Mouse (Mus musculus) erythroblast, embryonic 14.5 days (primary cell): ENCODE measurements around the gene Gvin1.

Experiments
- GATA1 ChIP-seq: IDR thresholded peaks from 2 replicates; pipeline ENCODE4 v1.6.1; 2012; ENCODE audit warnings: low read length, inconsistent platforms, mixed read lengths
- TAL1 ChIP-seq: IDR thresholded peaks from 3 replicates; pipeline ENCODE4 v1.6.1; 2012; ENCODE audit warnings: low read length, inconsistent platforms, mixed read lengths

- TF ChIP-seq GATA1 (no peak), TAL1 (no peak)
These were observed 36.9 kb upstream of the Gvin1 start for GRCm38 (mm10) chr7:106251844-106252517.
